Comparison of ENCODE assay signal across 15 mouse cellular contexts in genomic region chr8:104414204-104414603, GRCm38 (mm10). TPM values are rescaled to one million over a fixed set of nuclear protein-coding genes. Genes with fewer than 3 reads are reported as not detected.
A peak's percentile ranks its signal among the peaks of the same experiment; 100 is the strongest.
DNase-seq lines count a peak whose midpoint lies in the region; ATAC-seq and TF ChIP-seq lines count a peak whose summit lies in the region.
"Had no signal": no experiment of that assay in that cellular context is flagged by ENCODE, and none has a peak within 500 bp of the region (broad histone marks: within the 10 kb centered on the region; RNA-seq: fewer than 3 reads in every experiment).

No protein-coding gene starts in this region.

- H3K27ac ChIP-seq in forebrain, embryonic 13.5 days: no peak overlapping the region
- no peak overlapping the region for H3K27ac ChIP-seq in forebrain, embryonic 10.5 days
- H3K27ac ChIP-seq in hindbrain, embryonic 15.5 days (replicated peaks): no peak overlapping the region
- no peak overlapping the region for H3K27ac ChIP-seq in hindbrain, embryonic 14.5 days
- no peak overlapping the region for H3K27ac ChIP-seq in lung, postnatal 0 days (ENCODE audit: low read length)
- no peak overlapping the region for H3K27ac ChIP-seq in neural tube, embryonic 15.5 days (replicated peaks)

- no peak overlapping the region for H3K4me2 ChIP-seq in forebrain, embryonic 13.5 days
- no peak overlapping the region for H3K4me2 ChIP-seq in hindbrain, embryonic 15.5 days
- H3K4me2 ChIP-seq in hindbrain, embryonic 14.5 days (replicated peaks): no peak overlapping the region
- no peak overlapping the region for H3K4me2 ChIP-seq in lung, postnatal 0 days (replicated peaks; ENCODE audit: low read depth, low read length)
- no peak overlapping the region for H3K4me2 ChIP-seq in neural tube, embryonic 15.5 days

- TF ChIP-seq EP300 in lung, postnatal 0 days (IDR thresholded peaks at IDR 0.05): no peak

- TF ChIP-seq CTCF in lung, postnatal 0 days (IDR thresholded peaks at IDR 0.05): no peak

- intact Hi-C loops in left cerebral cortex, postnatal 4 days (cut with DNase I): no loop called here

- peaks cover 24% of the 10 kb centered on the region for H3K36me3 ChIP-seq in forebrain, embryonic 13.5 days (ENCODE audit: poor library complexity, severe bottlenecking)
- peaks cover 35% of the 10 kb centered on the region for H3K36me3 ChIP-seq in forebrain, embryonic 10.5 days (replicated peaks)
- H3K36me3 ChIP-seq in hindbrain, embryonic 15.5 days: peaks cover 20% of the 10 kb centered on the region
- peaks cover 29% of the 10 kb centered on the region for H3K36me3 ChIP-seq in hindbrain, embryonic 14.5 days (replicated peaks; ENCODE audit: control insufficient read depth, insufficient read depth)
- 0 out of 2 replicates have a peak, but pooled peaks cover 9% of the 10 kb centered on the region for H3K36me3 ChIP-seq in lung, postnatal 0 days (ENCODE audit: insufficient read depth, low read length)
- peaks cover 17% of the 10 kb centered on the region for H3K36me3 ChIP-seq in neural tube, embryonic 15.5 days

- ATAC-seq in forebrain, embryonic 13.5 days: peak; percentile 46
- ATAC-seq in hindbrain, embryonic 15.5 days (ENCODE audit: low FRiP score, low read depth): peak; percentile 10; the same call in 1 of the 2 replicates
- no peak for ATAC-seq in hindbrain, embryonic 14.5 days (ENCODE audit: low FRiP score)
- ATAC-seq in lung, postnatal 0 days: peak; percentile 19; the same call in 1 of the 2 replicates
- ATAC-seq in neural tube, embryonic 15.5 days (ENCODE audit: low FRiP score): peak; percentile 56

- H3K4me1 ChIP-seq in forebrain, embryonic 13.5 days: peaks cover 4% of the 10 kb centered on the region; the same call in 1 of the 2 replicates
- peaks cover 7% of the 10 kb centered on the region; the same call in 1 of the 2 replicates for H3K4me1 ChIP-seq in forebrain, embryonic 10.5 days
- H3K4me1 ChIP-seq in hindbrain, embryonic 15.5 days (replicated peaks): no peaks in the 10 kb centered on the region
- no peaks in the 10 kb centered on the region for H3K4me1 ChIP-seq in hindbrain, embryonic 14.5 days (replicated peaks; ENCODE audit: control insufficient read depth, insufficient read depth, low read length)
- H3K4me1 ChIP-seq in lung, postnatal 0 days (ENCODE audit: insufficient read depth, low read depth, low read length): no peaks in the 10 kb centered on the region
- no peaks in the 10 kb centered on the region for H3K4me1 ChIP-seq in neural tube, embryonic 15.5 days

- WGBS in forebrain, embryonic 13.5 days: 65% methylated on average over 3 of the region's 3 CpGs
- 69% methylated on average over 3 of the region's 3 CpGs for WGBS in forebrain, embryonic 10.5 days
- 45% methylated on average over 3 of the region's 3 CpGs for WGBS in hindbrain, embryonic 15.5 days
- WGBS in hindbrain, embryonic 14.5 days: 37% methylated on average over 3 of the region's 3 CpGs
- WGBS in lung, postnatal 0 days: 61% methylated on average over 3 of the region's 3 CpGs
- WGBS in neural tube, embryonic 15.5 days: 44% methylated on average over 3 of the region's 3 CpGs

- H3K9ac ChIP-seq in forebrain, embryonic 13.5 days: no peak overlapping the region
- no peak overlapping the region for H3K9ac ChIP-seq in hindbrain, embryonic 15.5 days
- no peak overlapping the region for H3K9ac ChIP-seq in hindbrain, embryonic 14.5 days
- H3K9ac ChIP-seq in lung, postnatal 0 days (replicated peaks; ENCODE audit: low read depth): no peak overlapping the region
- H3K9ac ChIP-seq in neural tube, embryonic 15.5 days (replicated peaks): no peak overlapping the region

- H3K27me3 ChIP-seq in forebrain, embryonic 13.5 days: no peaks in the 10 kb centered on the region
- H3K27me3 ChIP-seq in forebrain, embryonic 10.5 days (ENCODE audit: poor library complexity, severe bottlenecking): no peaks in the 10 kb centered on the region
- no peaks in the 10 kb centered on the region for H3K27me3 ChIP-seq in hindbrain, embryonic 15.5 days
- no peaks in the 10 kb centered on the region for H3K27me3 ChIP-seq in hindbrain, embryonic 14.5 days (ENCODE audit: control insufficient read depth, insufficient read depth, low read length)
- H3K27me3 ChIP-seq in lung, postnatal 0 days (replicated peaks; ENCODE audit: insufficient read depth, low read length): no peaks in the 10 kb centered on the region
- H3K27me3 ChIP-seq in neural tube, embryonic 15.5 days (replicated peaks): no peaks in the 10 kb centered on the region

- DNase-seq in forebrain, embryonic 10.5 days (ENCODE audit: extremely low spot score, low spot score): no peak
- DNase-seq in hindbrain, embryonic 14.5 days (ENCODE audit: low spot score): no peak
- DNase-seq in lung, postnatal 0 days (ENCODE audit: low spot score): no peak
- DNase-seq in lung, postnatal 36 days: no peak
- DNase-seq in left cerebral cortex, postnatal 4 days: no peak
- DNase-seq: adrenal gland, postnatal 14 days; cerebellum, postnatal 10 days; embryo, embryonic 11 days; gastrocnemius, postnatal 14 days; layer of hippocampus, adult 9-11 months; lung, adult 18-20 months; thymus, postnatal 25 days had no signal

- no peaks in the 10 kb centered on the region for H3K9me3 ChIP-seq in forebrain, embryonic 13.5 days (replicated peaks)
- H3K9me3 ChIP-seq in forebrain, embryonic 10.5 days: no peaks in the 10 kb centered on the region
- no peaks in the 10 kb centered on the region for H3K9me3 ChIP-seq in hindbrain, embryonic 15.5 days
- no peaks in the 10 kb centered on the region for H3K9me3 ChIP-seq in hindbrain, embryonic 14.5 days (ENCODE audit: control insufficient read depth, low read length)
- H3K9me3 ChIP-seq in lung, postnatal 0 days (ENCODE audit: low read length): no peaks in the 10 kb centered on the region
- H3K9me3 ChIP-seq in neural tube, embryonic 15.5 days (replicated peaks): no peaks in the 10 kb centered on the region

- H3K4me3 ChIP-seq in forebrain, embryonic 13.5 days: no peak overlapping the region
- H3K4me3 ChIP-seq in forebrain, embryonic 10.5 days: no peak overlapping the region
- no peak overlapping the region for H3K4me3 ChIP-seq in hindbrain, embryonic 15.5 days
- H3K4me3 ChIP-seq in hindbrain, embryonic 14.5 days (replicated peaks; ENCODE audit: low read length): no peak overlapping the region
- H3K4me3 ChIP-seq in lung, postnatal 0 days (ENCODE audit: low read depth, low read length): no peak overlapping the region
- H3K4me3 ChIP-seq in neural tube, embryonic 15.5 days (replicated peaks): no peak overlapping the region

RNA-seq across cellular contexts. Expression of gene Cmtm4, which starts 18.6 kb away (rescaled TPM):
- polyA plus RNA-seq in forebrain, embryonic 13.5 days (2015; fragmentation: Nextera tagmentation; extraction: Ambion mirVana): 2.6 TPM in 2 replicates
- polyA plus RNA-seq in forebrain, embryonic 10.5 days (2016; fragmentation: Nextera tagmentation; extraction: Ambion mirVana): 2.2 and 2.5 TPM in 2 replicates
- polyA plus RNA-seq in hindbrain, embryonic 15.5 days (2015; fragmentation: Nextera tagmentation; extraction: Ambion mirVana): 2.7 TPM in 2 replicates
- polyA plus RNA-seq in hindbrain, embryonic 14.5 days (2014; fragmentation: Nextera tagmentation; extraction: Ambion mirVana): 3.5 and 3.8 TPM in 2 replicates
- polyA plus RNA-seq in lung, postnatal 0 days (2015; fragmentation: Nextera tagmentation; extraction: Ambion mirVana): 3.5 TPM in 2 replicates
- polyA plus RNA-seq in neural tube, embryonic 15.5 days (2015; fragmentation: Nextera tagmentation; extraction: Ambion mirVana): 2.4 and 2.6 TPM in 2 replicates
- 10 to 100 TPM; 47.2 to 48.3 TPM for total RNA-seq in left cerebral cortex, postnatal 4 days (2021)

RNA-seq across cellular contexts. Expression of gene Dync1li2, which starts 28.6 kb away (rescaled TPM):
- polyA plus RNA-seq in forebrain, embryonic 13.5 days (2015; fragmentation: Nextera tagmentation; extraction: Ambion mirVana): 108 and 109 TPM in 2 replicates
- 81.5 and 81.9 TPM in 2 replicates for polyA plus RNA-seq in forebrain, embryonic 10.5 days (2016; fragmentation: Nextera tagmentation; extraction: Ambion mirVana)
- 106 and 109 TPM in 2 replicates for polyA plus RNA-seq in hindbrain, embryonic 15.5 days (2015; fragmentation: Nextera tagmentation; extraction: Ambion mirVana)
- 89.9 and 96.5 TPM in 2 replicates for polyA plus RNA-seq in hindbrain, embryonic 14.5 days (2014; fragmentation: Nextera tagmentation; extraction: Ambion mirVana)
- 39.4 and 44.9 TPM in 2 replicates for polyA plus RNA-seq in lung, postnatal 0 days (2015; fragmentation: Nextera tagmentation; extraction: Ambion mirVana)
- polyA plus RNA-seq in neural tube, embryonic 15.5 days (2015; fragmentation: Nextera tagmentation; extraction: Ambion mirVana): 83.4 and 98.1 TPM in 2 replicates
- 100 to 1,000 TPM; 168 to 169 TPM for total RNA-seq in left cerebral cortex, postnatal 4 days (2021)
